Mouse (Mus musculus) layer of hippocampus, adult 11-12 months (tissue): ENCODE data around the gene Ing1.
"Not testable (repeated sequence)": the region's sequence is repeated elsewhere in the genome, so short reads cannot be mapped to it uniquely, and the experiment has no call there.

Experiments used
- DNase-seq: peaks from one replicate; pipeline ENCODE4 v3.0.0; 2022; ENCODE audit warnings: low spot score

Gene Ing1

DNA sequence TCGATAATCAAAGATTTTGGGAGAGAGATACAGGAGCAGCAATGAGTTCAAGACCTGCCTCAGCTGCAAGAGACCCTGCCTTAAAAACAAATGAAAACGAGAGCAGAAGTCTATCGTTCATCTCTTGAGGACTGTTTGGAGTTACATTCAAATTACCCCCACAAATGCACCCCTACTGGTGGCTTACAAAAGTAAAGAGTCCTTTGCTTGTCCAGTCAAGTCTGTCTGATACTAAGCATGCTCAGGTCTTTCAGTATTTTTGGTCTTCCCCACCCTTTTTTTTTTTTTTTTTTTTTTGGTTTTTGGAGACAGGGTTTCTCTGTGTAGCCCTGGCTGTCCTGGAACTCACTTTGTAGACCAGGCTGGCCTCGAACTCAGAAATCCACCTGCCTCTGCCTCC lies 3.9 kb upstream of the Ing1 start:
- not testable (repeated sequence) for DNase-seq

DNA sequence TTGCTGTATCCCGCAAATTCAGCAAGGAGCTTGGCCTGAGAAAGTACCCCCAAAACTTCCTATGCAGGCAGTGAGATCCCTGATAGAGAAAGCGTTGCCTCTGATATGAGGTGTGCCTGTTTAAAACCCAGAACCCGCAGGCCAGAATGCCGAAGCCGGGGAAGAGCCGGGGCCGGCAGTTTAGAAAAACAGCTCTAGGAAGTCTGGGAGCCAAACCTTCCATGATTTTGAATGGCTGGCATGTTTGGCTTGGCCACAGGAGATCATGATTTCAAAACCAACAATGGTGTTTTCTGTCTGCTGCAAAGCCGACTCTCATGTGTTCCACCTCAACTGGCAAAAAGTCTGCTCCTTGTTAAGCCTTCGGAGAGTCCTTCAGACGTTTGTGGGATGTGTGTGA lies 3.0 kb upstream of the Ing1 start:
- no peak for DNase-seq

GRCm38 (mm10) chr8:11555720-11556591 lies 585 bp downstream of the Ing1 start:
- DNase-seq = peak; percentile 100

DNA sequence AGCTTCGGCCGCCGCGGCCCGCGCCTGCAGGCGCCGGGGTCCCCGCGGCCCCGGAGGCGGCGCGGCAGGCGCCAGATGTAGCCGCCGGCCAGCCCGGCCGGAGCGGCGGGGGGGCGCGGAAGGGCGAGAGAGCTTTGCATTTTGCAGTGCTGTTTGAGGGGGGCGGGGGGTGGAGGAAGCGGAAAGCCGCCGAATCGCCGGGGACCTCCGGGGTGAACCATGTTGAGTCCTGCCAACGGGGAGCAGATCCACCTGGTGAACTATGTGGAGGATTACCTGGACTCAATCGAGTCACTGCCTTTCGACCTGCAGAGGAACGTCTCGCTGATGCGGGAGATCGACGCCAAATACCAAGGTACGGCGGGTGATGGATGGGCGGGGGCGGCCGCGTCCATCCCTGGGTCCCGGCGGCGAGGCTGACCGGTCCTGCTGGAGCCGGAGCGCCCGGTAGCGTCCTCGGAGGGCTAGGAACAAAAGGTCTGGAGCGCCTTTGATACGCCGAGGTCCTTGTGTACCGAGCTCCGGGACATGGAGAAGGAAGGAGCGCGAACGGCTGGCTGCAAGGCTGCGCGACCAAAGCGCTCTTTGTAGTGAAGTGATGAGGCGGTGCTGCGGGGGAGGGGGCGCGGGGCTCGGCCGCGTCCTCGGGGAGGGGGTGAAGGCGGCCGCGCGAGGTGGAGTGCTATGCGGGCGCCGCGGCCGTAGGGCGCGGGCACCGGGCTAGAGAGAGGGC lies 1.5 kb downstream of the Ing1 start:
- DNase-seq = peak; percentile 42

DNA sequence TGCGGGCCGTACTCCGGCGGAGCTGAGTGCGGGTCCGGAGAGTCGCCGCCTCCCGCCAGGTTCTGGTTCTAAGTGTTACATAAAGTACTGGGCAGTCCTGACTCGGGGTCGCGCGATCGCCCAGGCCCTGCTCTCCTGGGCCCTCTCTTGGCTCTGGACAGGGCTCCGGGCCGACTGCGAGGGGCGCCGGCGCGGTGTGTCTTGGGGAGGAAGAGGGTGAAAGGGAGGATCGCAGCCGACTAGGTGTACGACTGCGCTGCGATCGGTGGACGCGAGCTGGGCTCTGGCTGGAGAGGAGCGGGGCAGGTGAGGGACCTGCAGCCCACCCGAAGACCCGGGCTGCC lies 2.0 kb downstream of the Ing1 start:
- no peak for DNase-seq

GRCm38 (mm10) chr8:11557768-11558629 lies 2.6 kb downstream of the Ing1 start:
- peak; percentile 97 for DNase-seq

GRCm38 (mm10) chr8:11559511-11559910 lies 4.1 kb downstream of the Ing1 start:
- peak; percentile 3 for DNase-seq

DNA sequence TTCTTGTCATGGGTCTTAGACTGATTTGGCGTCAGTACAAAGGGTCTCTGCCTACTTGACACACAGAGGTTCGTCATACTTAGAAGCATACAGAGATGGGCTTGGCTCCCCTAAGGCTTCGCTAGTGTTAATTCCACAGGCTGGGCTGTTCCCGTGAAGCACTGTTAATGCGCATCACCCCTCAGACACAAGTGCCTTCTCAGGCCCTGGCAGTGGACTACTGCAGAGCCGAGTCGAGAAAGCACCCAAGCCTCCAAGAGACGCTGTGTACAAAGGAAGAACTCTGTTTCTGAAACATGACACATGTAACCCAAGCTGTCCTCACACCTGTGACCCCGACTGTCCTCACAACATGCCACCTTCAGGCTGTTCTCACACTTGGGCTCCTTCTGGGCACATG lies 4.8 kb downstream of the Ing1 start:
- peak; percentile 3 for DNase-seq

DNA sequence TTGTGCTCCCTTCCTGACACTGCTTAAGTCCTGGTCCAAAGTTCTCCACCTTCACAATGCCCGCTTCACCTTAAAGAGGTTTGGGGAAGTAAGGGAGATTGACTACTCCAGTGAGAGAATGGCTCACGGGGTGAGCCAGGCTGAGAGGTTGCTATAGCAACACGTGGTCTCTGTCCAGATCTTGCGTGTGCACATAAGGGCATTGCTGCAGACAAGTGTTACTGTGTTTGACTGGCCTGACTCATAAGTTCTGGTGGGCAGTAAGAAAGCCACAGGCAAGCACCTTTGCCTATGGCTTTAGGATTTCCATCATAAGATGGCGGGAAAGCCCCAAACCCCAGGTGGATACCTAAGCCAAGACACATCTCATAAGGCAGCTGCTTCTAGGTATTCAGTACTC lies 8.9 kb downstream of the Ing1 start:
- DNase-seq = no peak

GRCm38 (mm10) chr8:11564721-11565120 lies 9.3 kb downstream of the Ing1 start:
- DNase-seq = no peak

GRCm38 (mm10) chr8:11568193-11568592 lies 12.8 kb downstream of the Ing1 start:
- not testable (repeated sequence) for DNase-seq

GRCm38 (mm10) chr8:11569260-11570097 lies 14.1 kb downstream of the Ing1 start:
- no peak for DNase-seq

GRCm38 (mm10) chr8:11570742-11571141 lies 15.4 kb downstream of the Ing1 start:
- no peak for DNase-seq

DNA sequence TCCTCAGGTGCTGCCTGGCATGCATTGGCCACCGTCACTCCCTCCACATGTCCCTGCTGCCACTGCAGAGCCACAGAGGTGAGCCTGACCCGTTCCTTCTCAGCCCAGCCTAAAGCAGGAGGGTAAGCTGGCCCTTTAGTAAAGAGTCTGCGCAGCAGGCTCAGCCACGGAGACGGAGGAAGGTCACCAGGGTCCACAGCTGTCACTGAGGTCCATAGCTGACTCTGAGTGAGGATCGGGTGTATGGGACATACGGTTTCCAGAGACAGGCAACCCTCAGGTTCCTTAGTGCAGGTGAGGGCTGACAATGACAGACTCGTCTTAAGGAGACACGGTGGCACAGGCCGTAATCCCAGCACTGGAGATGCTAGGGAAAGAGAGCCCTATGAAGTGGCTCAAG lies 16.6 kb downstream of the Ing1 start:
- no peak for DNase-seq

DNA sequence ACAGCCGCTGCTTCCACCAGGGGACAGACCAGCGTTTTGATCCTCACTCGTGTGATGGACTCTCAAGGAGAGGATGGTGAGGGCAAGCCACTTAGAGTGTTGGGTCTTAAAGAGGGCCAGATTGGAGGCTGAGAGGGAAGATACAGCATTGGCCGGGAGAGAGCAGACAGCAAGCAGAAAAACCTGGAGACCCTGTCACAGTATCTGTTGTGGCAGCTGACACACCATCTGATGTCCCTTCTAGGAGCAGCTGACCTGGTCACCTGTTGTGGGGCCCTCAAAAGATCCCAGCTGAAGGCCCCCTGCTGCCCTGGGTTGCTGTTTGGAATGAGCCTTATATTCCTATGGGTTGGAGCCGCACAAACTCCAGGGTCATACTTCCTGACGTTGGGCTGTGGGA lies 17.1 kb downstream of the Ing1 start:
- DNase-seq = no peak

GRCm38 (mm10) chr8:11574911-11575603 lies 19.7 kb downstream of the Ing1 start:
- no peak for DNase-seq

DNA sequence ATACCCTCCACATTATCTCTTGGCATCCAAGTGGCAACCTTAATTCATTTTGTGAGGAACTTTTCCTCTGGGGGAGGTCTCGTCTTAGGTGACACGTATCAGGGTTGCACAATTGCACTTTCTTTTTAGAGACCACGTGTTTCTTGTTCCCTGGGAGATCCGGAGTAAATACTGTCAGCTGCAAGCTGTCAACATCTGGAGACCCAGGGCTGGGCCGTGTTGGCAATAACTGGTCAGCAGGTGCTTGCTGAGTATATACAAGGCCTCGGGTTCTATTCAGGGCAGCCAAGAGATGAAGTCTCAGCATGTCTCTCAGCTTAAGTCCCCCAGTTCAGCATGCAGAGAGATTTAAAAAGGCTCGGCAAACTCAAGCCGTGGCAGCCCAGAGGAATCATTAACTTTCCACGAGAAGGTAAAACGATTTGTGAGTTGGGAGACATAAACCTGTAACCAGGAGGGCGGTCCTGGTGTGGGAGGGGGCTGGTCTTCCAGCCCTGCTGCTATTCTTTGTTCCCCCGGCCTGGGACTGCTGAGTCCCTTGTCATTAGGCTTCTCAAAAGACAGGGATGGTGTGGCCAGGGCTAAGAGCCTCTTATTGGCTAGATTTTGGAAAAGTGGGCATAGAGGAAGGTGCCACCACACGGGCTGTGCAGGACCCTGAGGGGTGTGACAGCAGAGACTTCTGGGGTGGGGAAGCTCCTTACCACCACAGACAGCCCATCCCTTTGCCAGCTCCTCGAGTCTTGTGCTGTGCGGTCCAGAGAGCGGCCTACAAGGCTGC lies 20.4 kb downstream of the Ing1 start:
- DNase-seq = no peak

- no peak for DNase-seq
Observed at GRCm38 (mm10) chr8:11585513-11586373, 30.4 kb downstream of the Ing1 start.

DNA sequence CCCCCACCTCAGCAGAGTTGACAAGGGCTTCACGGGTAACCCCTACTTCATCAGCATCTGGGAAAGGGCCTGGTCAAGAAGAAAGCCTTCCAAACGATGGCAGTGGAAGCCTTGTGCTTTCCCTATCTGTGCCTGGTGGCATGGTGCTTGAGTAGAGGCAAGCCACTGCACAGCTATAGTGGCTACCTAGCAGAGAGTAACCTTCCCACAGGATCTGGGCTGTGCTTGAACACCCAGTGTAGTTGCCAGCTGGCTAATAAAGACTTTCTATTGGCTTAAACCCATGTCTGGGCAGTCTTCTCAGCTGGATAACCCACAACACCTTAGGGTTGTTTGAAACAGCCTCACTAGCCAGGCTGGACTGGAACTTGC lies 31.0 kb downstream of the Ing1 start:
- no peak for DNase-seq
